Mouse (Mus musculus) frontal cortex, adult 2 months (tissue): ENCODE results near the gene Myl9. TPM values are rescaled to one million over a fixed set of nuclear protein-coding genes. Genes with fewer than 3 reads are reported as not detected.

Experiments
- DNase-seq, 2 experiments: peaks; one replicate each; pipeline ENCODE4 v3.0.0; 2022; ENCODE audit warnings: low spot score in 1 of 2; ENCODE audit errors: extremely low spot score in 1 of 2
- polyA plus RNA-seq: library from polyadenylated mRNA; depleted of rRNA; stranded (reverse); fragments of >200 nt; gene quantifications from 2 replicates; pipeline ENCODE4 v1.2.3, GENCODE M21; 2012; rRNA removed

The Myl9 gene
- 51.9 and 57.3 TPM in 2 replicates for polyA plus RNA-seq

GRCm38 (mm10) chr2:156774738-156775454, at the start of gene Myl9:
TSS of gene Myl9 (plus strand) at chr2:156775420.
- DNase-seq = no peak

DNA sequence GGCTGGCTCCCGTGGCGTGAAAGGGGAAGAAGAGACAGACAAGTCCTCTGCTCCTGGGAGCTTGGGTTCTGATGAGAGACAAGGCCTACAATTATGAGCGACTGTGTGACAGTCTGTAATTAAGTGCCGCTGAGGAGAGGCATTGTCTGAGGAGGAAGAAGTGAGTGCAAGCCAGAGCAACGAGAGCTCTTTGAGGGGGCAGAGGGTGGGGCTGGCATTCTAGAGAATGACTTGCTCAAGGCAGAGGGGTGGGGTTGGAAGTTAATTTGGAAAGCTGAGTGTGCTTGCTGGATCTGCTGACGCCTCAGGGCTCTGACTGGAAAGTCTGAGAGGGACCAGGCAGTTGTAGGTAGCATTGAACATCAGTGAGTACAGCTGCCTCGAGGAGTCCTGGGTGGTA, 48.9 kb upstream of the Myl9 start:
- peak in 1 of 2 experiments; percentile 57 for DNase-seq

- DNase-seq = no peak
Measured at GRCm38 (mm10) chr2:156726878-156727277, 48.3 kb upstream of the Myl9 start.

DNA sequence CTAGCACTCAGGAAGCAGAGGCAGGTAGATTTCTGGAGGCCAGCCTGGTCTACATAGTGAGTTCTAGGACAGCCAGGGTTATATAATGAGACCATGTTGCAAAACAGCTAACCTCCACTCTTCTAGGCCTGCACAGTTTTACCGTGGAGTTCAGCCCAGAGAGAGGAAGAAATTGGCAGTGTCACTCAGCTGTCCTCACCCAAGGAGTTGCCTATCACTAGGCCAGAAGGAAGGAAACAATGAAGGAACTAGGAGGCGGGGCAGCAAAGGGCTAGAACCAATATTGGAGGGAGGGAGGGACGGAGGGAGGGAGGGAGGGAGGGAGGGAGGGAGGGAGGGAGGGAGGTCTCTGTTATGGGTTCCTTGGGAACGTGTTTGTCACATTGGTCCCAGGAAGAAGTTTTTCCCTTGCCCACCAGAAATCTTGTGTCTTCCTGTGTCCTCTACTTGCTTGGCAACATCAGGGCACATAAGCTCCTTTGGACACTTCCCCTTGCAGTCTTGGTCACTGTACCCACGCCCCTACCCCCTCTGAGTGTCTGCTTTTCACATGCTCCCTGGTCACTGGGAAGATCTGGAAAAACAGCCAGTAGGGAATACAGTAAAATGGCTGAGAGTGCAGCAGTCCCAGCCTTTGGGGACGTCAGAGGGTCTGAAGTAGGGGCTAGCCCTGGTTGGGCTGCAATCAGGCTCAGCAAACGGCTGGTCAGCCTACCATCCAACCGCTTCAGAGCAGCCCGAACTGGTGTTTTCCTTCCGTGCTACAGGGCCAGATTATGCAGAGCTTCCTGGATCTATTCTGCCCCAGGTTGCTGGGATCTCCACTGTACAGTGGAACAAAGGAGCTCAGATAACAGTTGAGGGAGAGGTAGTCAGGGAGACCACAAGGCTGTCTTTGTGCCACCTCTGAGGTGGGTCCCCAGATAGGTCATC, 45.4 kb upstream of the Myl9 start:
- DNase-seq = no peak

GRCm38 (mm10) chr2:156730501-156730921, 44.7 kb upstream of the Myl9 start:
- DNase-seq = no peak

- DNase-seq = no peak
Measured at GRCm38 (mm10) chr2:156731592-156731991, 43.6 kb upstream of the Myl9 start.

DNA sequence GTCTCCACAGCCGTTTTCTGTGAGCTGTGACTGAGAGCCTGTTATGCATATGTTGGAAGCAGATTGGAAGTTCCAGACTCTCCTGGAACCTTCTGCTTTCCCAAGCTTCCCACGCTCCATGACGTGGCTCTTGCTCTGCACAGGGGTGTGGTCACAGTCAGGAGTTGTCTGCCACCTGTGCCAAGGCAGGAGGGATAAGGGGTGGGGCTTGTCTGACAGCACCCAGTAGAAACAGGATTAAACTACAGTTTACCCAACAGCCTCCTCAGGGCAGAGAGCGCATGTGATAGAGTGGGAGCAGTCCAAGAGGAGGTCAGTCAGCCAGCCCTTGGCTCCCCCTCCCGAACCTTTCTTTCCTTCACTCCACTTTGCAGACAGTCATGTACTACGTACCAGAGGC, 43.1 kb upstream of the Myl9 start:
- peak; percentile 80 to 89 for DNase-seq

DNA sequence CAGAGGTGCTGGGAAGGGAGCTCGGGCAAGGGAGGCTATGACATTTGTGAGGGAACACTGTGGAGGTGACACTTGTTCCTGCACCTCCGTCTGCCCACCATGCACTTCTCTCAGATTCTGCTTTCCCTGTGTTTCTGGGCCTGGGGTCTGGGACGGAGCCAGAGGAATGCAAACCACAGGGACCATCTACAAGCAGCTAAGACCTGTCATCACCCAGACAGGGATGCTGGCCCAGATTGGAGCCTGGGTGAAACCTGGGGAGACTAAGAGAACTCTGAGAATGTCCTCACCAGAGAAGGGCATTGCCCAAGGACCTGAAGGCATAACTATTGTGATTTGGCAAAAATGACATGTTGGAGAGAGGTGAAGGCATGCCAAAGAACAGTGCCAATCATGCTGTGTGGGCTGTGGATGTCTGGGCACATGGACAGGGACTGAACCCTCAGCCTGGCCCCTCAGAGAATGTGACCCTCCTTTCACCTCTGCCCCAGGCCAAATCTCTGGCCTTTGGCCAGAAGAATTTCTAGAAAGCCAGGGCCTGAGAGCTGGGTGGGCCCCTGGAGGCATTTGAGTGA, 39.4 kb upstream of the Myl9 start:
- DNase-seq = no peak

DNA sequence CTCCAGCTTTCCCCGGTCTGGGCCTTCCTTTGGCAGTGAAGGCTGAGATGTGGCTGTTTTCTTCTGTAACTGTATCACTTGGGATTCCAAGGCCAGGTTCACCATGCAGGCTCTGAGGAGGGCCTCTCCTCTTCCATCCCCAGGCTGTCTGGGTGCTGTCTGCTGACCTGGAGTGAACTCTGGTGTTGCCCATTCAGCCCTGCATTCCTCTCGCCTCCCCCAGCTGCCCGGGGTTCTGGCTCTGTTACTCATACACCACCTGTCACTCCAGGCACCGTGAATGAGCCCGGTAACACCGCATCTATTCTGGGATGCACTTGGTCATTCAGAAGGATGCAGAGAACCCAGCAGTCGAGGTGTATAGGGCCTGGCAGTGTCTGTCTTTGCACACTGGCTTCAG, 38.4 kb upstream of the Myl9 start:
- no peak for DNase-seq

DNA sequence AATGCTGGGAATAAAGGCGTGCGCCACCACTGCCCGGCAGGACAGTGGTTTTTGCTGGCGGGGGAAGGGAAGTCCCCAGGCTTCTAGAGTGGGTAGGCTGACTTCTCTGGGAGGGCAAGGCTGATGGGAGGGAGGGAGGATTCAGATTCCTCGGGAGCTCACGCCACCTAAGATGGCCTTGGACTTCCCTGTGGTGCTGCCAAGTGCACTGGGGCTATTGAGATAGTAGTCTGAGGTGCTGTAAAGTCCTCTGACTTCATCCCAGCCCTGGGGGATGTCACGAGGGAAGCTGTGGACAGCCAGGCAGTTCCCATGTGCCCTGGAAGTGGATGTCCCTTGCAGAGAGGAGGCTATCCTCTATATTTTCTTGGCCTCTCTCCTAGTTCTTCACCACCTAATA, 37.2 kb upstream of the Myl9 start:
- DNase-seq = no peak

DNA sequence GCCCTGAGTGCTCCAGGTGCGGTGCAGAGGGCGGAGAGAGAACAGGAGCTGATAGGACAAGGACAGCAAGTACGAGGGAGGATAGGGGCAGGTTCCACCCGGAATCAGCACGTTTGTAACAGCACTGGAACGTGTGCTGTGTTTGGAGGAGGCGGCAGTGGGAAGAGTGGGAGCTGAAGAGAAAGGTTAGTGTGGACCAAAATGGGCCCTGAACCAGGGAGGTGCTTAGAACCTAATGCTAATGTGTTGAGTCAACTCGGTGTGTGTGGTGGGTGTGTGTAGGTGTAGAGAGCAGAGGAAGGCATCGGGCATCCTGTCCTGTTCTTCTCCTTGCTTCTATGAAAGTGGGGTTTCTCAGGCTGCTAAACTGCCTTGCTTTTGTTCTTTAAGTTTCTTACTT, 34.0 kb upstream of the Myl9 start:
- DNase-seq = peak in 1 of 2 experiments; percentile 65

DNA sequence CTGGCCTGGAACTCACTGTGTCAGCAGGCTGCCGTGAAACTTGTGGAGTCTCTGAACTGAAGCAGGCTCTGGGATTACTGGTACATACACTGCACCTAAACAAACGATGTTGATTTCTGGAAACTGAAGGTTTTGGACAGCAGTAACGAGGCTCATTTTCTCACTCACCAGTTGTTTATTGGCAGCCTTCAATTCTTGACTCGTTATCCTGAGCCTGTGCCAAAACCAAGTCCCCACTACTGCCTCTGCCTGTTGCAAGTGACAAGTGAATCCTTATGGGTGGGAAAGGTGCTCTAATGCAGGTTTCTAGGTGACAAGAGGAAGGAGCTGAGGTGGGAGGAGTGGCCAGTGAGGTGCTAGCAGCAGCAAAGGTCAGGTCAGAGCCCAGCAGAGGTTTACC, 33.2 kb upstream of the Myl9 start:
- no peak for DNase-seq

DNA sequence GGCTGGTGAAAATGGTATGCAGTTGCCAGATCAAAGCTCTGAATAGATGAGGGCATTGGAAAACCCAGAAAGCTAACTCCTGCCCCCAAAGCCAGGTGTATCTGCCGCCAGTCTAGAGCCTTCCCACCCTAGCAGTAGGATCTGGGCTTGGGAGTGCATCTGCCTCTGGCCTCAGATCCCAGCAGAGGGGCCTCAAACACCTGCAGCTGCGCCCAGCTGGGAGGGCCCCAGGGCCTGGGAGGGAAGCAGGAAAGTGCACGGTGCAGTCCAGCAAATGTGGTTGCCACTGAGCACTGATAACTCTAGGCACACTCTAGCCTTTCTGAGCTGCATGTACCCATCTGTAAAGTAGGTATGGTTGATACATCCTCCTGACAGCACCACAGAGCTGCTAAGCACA, 32.0 kb upstream of the Myl9 start:
- no peak for DNase-seq

GRCm38 (mm10) chr2:156744414-156744813, 30.8 kb upstream of the Myl9 start:
- DNase-seq = no peak

DNA sequence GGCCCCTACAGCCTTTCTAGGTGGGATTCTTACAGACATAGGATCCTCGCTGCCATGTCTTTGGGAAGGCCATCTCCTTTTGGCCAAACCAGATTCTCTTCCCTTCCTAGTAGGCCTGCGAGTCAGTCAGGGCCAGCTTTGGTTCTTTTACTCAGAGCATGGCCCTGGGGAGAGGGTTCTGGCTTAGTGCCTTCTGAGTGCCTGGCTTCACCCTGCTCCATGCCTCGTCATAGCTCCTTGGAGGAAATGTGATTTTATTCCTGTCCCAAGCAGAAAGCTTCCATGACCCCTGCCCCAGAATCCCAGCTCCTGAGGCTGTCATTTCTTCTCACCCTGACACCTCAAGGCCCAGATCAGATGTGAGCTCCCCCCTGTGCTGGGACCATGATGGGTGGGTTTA, 27.9 kb upstream of the Myl9 start:
- no peak for DNase-seq

DNA sequence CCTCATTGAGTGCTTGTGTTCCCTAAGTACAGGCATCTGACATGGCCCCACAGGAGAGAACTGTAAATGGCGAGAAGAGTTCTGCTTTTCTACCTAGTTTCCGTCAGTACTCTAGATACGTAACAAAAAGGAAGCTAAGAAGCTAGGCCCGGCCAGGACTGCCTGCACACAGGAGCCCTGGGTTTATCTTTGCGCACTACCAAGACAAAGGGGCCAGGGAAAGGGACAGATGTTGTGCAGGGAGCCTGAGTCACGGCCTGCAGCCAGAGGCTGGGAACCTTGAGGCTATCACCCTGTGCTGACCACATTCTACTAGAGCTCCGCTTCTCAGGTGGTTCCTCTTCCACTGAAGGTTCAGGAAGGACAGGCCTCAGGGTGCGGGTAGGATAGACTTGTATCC, 25.5 kb upstream of the Myl9 start:
- no peak for DNase-seq

- peak in 1 of 2 experiments; percentile 75 for DNase-seq
Measured at GRCm38 (mm10) chr2:156756937-156757336, 18.3 kb upstream of the Myl9 start.

DNA sequence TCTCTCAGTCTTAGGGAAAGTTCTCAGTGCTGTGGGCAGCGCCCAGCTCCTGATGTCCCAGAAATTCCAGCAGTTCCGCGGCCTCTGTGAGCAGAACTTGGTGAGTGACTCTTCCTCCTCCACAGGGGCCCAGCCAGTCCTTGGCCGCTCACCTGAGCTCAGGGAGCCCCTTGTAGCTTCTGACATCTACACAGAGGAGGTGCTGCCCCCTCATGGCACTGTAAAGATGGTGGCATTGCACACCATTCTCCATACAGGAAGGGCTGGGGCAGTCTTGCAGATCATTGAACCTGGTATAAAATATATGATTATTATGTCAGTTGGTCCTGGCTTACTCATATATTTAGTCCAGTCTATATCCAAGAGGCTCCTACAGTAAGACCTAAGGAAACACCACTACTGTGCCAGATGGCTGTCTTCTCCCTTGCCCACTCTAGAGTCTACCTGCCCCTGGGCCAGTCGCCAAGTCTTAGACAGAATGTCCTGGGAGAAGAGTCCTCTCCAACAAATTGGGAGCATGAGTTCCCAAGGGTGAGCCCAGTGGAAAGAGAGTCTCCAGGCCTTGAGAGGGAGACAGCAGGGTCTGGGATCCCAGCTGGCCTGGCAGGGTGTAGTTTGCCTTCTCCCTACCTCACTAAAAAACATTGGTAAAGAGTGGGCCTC, 14.2 kb upstream of the Myl9 start:
- DNase-seq = no peak

DNA sequence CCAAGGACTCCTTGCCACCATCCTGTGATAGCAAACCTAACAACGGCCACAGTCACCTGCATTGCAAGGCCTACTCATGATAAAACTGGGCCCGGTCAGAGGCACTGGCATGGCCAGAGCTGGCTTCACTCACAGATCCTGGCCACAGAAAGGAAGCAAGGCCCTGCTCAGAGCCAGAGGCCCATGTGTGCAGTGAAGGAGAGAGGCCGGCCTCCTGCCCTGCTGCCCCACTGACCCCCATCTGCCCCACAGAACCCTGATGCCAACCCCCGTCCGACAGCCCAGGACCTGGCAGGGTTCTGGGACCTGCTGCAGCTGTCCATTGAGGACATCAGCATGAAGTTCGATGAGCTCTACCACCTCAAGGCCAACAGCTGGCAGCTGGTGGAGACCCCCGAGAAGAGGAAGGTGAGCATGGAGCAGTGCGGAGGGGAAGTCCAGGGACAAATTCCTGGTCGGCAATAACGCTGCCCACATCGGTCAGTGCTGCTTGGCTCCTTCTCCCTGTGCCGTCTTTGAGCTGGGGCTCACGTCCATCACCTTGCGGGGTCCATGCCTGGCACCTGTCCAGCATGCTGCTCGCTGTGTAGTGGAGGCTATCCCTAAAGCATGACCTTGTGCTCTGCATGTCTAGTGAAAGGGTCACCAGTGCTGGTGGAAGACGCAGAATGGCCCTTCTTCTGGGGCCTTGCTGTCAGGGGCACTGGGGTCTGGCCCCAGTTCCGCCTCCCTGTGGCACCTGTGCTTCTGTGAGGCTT, 13.5 kb upstream of the Myl9 start:
- no peak for DNase-seq

- peak in 1 of 2 experiments; percentile 60 for DNase-seq
Measured at GRCm38 (mm10) chr2:156762499-156762898, 12.7 kb upstream of the Myl9 start.
